Mouse (Mus musculus) fat pad, adult 2 months (tissue): ENCODE results near the gene Tram2.

Experiments
- DNase-seq: peaks from one replicate; pipeline ENCODE4 v3.0.0-alpha.2; 2011; ENCODE audit warnings: low read depth, low spot score; ENCODE audit errors: extremely low read depth

Gene Tram2

DNA sequence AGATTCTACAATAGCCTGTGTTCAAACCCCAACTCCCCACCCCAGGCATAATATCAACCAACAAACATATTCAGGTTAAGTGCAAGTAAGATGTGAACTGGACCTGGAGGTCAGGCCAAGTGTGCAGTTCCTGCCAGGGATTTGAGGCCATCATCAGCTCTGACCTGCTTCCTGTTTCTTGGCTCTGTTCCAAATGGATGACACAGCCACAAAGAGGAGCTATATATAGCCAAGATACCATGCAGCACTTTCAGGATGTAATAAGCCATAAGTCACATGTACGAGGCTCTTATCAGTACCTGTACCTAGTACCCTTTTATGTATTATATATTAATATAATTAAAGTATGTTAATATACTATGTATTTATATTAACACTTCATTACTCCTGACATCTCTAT, 10.5 kb downstream of the Tram2 start:
- DNase-seq: no peak

DNA sequence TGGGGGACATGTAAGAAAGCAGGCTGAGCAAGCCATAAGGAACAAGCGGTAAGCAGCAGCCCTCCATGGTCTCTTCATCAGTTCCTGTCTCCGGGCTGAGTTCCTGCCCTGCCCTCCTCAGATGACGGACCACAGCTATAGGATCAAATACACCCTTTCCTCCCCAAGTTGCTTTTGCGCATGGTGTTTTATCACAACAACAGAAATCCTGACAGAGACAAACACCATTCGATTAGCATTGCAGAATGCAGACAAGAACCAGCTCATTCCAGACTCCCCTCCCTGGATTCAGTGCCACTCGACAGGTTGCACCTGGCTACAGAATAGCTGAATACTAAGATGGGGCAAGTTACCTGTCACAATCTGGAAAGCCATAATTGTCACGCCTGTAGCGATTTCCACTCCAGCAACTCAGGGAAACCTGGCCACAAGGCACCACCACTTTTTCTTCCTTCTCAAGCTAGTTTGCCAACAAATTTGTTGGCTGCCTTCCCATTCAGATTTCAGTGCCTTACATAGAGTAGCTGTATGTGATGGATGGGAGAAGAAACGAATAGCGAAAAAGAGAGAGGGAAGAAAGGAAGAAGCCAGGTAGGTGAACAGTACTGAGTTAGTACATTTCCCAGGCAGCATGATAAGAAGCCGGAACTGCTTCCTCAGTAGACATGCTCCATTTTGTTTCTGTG, 11.3 kb downstream of the Tram2 start:
- no peak for DNase-seq

- no peak for DNase-seq
Measured at GRCm38 (mm10) chr1:21064153-21064552, 14.9 kb downstream of the Tram2 start.

- DNase-seq: no peak
Measured at GRCm38 (mm10) chr1:21059385-21060109, 19.5 kb downstream of the Tram2 start.

DNA sequence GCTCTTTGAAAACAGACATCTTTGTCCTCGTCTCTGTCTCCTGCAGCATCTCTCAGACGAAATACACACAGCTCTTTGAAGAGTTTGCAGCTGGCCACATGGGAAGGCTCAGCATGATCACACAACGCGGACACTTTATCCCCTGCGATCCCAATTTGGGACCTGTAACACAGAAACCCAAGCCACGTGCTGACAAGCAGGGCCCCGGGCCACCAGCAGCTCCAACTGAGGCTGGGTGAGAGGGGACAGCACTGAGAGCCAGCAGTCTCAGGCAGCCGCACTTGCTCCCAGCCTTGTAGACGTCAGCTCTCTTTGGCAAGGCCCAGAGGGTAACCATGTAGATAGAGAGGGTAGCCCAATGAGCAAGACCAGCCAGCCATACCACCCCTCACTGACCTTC, 26.0 kb downstream of the Tram2 start:
- DNase-seq: no peak

GRCm38 (mm10) chr1:21052608-21053007, 26.4 kb downstream of the Tram2 start:
- no peak for DNase-seq

DNA sequence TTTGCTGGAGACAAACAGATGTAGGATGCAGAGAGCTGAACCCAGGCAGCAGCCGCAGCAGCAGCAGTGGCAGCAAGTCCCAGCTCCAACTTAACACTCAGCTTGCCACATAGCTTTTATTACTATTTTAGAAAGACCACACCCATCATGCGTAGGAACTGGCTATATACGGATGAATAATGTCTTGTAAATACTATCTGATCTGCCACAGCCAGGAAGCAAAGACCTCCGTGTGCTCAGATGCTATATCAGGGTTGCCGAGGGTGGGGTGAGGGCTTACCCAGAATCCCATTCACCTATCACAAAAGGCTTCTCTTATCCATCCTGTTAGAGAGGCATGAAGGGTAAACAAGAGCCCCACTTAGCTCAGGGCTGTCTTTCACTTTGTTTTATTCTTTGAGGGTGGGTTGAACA, 26.9 kb downstream of the Tram2 start:
- no peak for DNase-seq

GRCm38 (mm10) chr1:21049005-21049404, 30.0 kb downstream of the Tram2 start:
- no peak for DNase-seq

DNA sequence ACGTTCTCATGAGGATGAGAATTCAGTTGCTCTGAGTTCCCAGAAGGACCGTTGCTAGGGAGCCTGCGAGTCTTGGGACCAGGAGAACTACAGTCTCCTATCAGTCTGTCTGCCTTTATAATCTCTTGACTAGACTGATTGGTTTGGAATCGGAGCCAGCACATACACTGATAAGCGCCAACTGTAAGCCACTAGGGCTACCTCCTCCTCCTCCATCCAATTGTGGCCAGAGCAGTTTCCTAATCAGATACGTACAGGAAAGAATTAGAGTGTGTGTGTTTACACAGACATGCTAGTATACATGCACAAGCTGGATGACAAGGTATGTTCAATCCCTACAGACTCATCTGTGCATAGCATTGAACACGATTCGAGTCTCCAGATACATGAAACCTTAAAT, 30.6 kb downstream of the Tram2 start:
- DNase-seq: no peak

- DNase-seq: no peak
Measured at GRCm38 (mm10) chr1:21042461-21042860, 36.6 kb downstream of the Tram2 start.

DNA sequence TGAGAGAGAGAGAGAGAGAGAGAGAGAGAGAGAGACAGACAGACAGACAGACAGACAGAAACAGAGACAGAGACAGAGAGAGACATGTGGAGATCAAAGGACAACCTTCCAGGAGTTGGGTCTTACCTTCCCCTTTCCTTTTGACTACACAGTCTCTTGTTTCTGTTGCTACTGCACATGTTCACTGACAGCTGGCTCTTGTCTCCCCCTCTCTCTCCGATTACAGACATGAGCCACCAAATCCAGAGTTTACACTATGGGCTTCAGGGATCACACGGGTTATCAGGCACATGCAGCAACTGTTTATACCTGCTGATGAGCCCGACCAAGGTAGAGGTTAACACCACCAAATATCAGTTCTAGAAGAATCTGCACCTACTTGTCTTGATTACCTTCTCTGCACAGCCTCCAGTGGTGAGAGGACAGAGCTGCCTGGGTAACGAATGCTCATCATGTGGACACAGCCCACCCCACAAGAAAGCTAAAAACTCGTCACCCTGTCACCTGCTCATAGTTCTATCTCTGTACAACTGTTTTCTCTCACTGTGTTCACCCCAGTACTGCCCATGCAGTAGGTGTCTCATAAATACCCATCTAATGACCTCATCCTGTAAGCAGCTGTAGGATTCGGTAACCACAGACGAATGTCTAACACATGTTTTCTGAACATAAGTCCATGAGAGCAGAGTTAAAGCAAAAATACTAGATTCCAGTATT, 38.3 kb downstream of the Tram2 start:
- no peak for DNase-seq

- DNase-seq: no peak
Measured at GRCm38 (mm10) chr1:21040173-21040572, 38.9 kb downstream of the Tram2 start.

DNA sequence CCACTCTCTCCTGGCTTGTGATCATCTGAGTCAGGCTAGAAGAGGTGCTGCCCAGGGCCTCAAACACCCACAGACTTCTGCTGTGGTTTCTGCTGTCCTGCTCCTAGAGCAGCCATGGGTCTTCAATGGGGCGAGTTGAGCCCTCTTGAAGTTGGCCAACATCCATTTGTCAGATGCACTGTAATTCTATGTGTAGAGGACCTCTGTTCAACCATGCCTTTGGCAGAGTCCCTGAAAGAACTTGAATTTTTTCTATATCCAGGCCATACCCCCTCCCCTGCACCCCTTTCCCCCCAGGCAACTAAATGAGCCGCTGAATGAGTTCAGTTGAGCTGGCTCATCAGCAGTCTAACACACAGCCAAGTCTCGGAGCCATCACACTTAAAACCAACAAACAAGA, 39.5 kb downstream of the Tram2 start:
- DNase-seq: no peak

- DNase-seq: no peak
Measured at GRCm38 (mm10) chr1:21037881-21038601, 41.0 kb downstream of the Tram2 start.

DNA sequence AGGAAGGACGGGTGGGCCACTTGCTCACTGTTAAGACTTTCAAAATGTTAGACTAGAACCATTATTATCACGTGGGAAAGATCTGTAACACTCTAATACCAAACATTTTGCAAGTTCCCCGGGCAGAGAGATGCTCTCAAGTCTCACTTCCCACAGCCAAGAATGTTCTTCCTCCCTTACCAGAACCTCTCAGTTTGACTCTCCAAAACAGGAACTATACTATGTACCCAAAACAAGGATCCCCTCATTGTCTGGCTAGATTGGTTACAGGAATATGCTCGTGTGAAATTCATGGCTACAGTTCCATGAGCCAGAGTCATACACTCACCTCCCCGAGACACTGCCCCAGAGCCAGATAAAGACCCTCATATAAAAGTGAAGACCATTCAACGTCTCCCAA, 43.2 kb downstream of the Tram2 start:
- no peak for DNase-seq

- no peak for DNase-seq
Measured at GRCm38 (mm10) chr1:21033792-21034119, 45.3 kb downstream of the Tram2 start.

GRCm38 (mm10) chr1:21033065-21033791, 45.8 kb downstream of the Tram2 start:
- no peak for DNase-seq

DNA sequence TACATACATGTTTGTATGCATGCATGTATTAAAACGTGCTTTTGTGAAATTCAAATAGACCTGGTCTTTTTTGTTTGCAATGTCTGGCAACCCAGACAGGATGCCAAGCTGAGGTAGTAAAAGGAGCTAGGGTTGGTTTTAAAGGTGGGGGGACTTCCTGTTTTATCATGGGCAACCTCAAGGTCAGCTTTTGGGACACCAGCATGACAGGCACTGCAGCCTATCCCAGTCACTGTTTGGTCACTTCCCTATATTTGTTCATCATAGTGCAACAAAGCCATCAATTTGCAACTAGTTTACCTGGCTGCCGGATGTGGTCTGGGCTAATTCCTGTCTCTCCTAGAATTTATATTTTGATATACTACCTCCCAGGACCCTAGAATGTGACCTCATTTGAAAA, 47.4 kb downstream of the Tram2 start:
- DNase-seq: no peak

DNA sequence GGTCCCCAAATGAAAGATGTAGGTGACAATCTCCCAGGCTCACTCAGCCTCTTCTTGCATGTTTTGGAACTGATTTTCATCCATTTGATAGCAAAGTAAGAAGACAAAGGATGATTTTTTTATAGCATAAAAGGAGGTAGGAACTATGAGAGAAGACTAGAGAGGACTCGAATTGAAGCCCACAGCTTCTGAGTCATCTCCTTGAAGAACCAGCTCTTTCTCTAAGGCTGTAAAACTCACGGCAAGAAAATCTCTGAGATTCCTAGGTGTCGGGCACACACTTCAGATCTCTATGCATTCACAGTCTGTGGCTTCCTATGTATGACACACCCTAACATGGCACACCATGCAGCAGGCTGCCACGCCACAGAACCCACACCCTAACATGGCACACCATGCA, 50.0 kb downstream of the Tram2 start:
- no peak for DNase-seq

DNA sequence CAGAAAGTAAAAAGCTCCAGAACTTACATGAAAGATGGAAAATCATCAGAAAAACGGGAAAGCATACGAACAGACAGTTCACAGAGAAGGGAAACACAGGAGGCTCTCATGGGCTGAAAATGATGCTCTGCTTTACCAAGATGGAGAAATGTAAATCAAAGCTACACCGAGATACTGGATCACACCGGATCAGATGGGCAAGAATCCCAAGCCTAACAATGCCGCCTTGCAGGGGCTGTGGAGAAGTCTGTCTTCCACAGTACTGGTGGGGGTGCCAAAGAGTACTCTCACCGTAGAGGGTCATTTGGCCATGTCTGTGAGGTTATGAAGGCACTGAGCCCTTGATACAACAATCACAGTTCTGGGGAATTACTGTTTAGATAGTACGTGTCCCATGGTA, 52.5 kb downstream of the Tram2 start:
- no peak for DNase-seq

GRCm38 (mm10) chr1:21025203-21025602, 53.8 kb downstream of the Tram2 start:
- DNase-seq: no peak
